Mouse (Mus musculus) midbrain, postnatal 0 days (tissue): ENCODE data around the gene Sobp. TPM values are rescaled to one million over a fixed set of nuclear protein-coding genes. Genes with fewer than 3 reads are reported as not detected.

Experiments used
- ATAC-seq: fragments of 200-750 bp; cut with Nextera tagmentation; 2 replicates; pipeline ENCODE4 v1.8.0; 2017; ENCODE audit warnings: moderate number of reproducible peaks, mild to moderate bottlenecking, moderate TSS enrichment, moderate library complexity; ENCODE audit not compliant: low FRiP score
- DNase-seq: peaks from one replicate; pipeline ENCODE4 v3.0.0-alpha.2; 2015; ENCODE audit warnings: low spot score
- H3K27ac ChIP-seq: fragments of 300-500 bp; sonication (generic); 2 replicates; pipeline ENCODE4 v1.5.1; 2014; ENCODE audit warnings: low read depth, mild to moderate bottlenecking, low read length, mixed read lengths
- H3K27me3 ChIP-seq: fragments of 300-500 bp; sonication (generic); 2 replicates; pipeline ENCODE4 v1.6.1; 2014; ENCODE audit warnings: low read length, control low read depth, mixed read lengths; ENCODE audit not compliant: insufficient read depth
- H3K36me3 ChIP-seq: fragments of 300-500 bp; sonication (generic); 2 replicates; pipeline ENCODE4 v1.6.1; 2014; ENCODE audit warnings: low read length, control low read depth, mixed read lengths; ENCODE audit not compliant: insufficient read depth
- H3K4me1 ChIP-seq: fragments of 300-500 bp; sonication (generic); 2 replicates; pipeline ENCODE4 v1.6.1; 2014; ENCODE audit warnings: mild to moderate bottlenecking, control low read depth, antibody characterized with exemption, low read length, mixed read lengths; ENCODE audit not compliant: insufficient read depth
- H3K4me2 ChIP-seq: fragments of 300-500 bp; sonication (generic); 2 replicates; pipeline ENCODE4 v1.6.1; 2014; ENCODE audit warnings: low read depth, mild to moderate bottlenecking, low read length, mixed read lengths; ENCODE audit not compliant: poor library complexity, severe bottlenecking
- H3K4me3 ChIP-seq: fragments of 300-500 bp; sonication (generic); 2 replicates; pipeline ENCODE4 v1.5.1; 2014; ENCODE audit warnings: low read depth, mild to moderate bottlenecking, low read length, moderate library complexity
- H3K9ac ChIP-seq: fragments of 300-500 bp; sonication (generic); replicated peaks from 2 replicates; pipeline ENCODE4 v1.6.1; 2014; ENCODE audit warnings: mild to moderate bottlenecking, low read length, moderate library complexity, mixed read lengths; ENCODE audit not compliant: poor library complexity, severe bottlenecking
- H3K9me3 ChIP-seq: fragments of 300-500 bp; sonication (generic); 2 replicates; pipeline ENCODE4 v1.6.1; 2016; ENCODE audit warnings: low read length, control low read depth
- CTCF ChIP-seq: IDR thresholded peaks from 2 replicates; pipeline ENCODE4 v1.5.1; 2016; ENCODE audit warnings: antibody characterized with exemption, mild to moderate bottlenecking
- WGBS: fragments of 180-500 bp; shearing (Covaris S2); extraction: QIAGEN DNeasy Blood & Tissue Kit; methylation state at CpG from one replicate; pipeline ENCODE4 v1.1.7; 2014; 5-methylcytosine and 5-hydroxymethylcytosine counted together
- polyA plus RNA-seq: library from polyadenylated mRNA; unstranded; fragments of >200 nt; fragmentation: Nextera tagmentation; extraction: Ambion mirVana; gene quantifications from 2 replicates; pipeline ENCODE4 v1.2.1, GENCODE M21; 2015
- total RNA-seq: library from RNA; depleted of rRNA; stranded (reverse); fragments of >200 nt; gene quantifications from 2 replicates; pipeline ENCODE4 v1.2.3, GENCODE M21; 2014

Sobp gene
- total and polyA plus RNA-seq, 2 experiments from 2014 or later, result 17.0 to 34.2 TPM

DNA sequence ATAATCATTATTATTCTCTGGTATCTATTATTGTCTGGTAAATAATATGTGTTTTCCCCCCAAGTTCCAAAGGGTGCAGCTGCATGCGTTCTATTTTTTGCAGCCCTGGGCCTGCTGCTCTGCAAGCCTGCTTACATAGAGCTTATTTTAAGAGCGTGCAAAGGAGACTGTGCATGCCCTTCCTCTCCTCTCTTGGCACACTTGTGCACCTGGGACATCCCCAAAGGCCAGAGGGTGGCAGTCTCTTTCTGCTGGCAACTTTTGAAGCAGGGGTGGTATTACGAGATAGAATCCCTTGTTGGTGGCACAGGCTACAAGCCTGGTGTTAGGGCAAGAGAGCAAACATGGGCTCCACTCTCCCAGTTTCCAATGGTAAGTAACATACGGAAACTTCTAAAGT lies 167.8 kb downstream of the Sobp start:
- Histone ChIP-seq H3K27me3 (no peaks in the 10 kb centered on the region), H3K4me2 (no peak overlapping the region), H3K4me1 (no peaks in the 10 kb centered on the region; the same call in 1 of the 2 replicates), H3K9me3 (no peaks in the 10 kb centered on the region), H3K4me3 (no peak overlapping the region), H3K36me3 (no peaks in the 10 kb centered on the region), H3K27ac (no peak overlapping the region), H3K9ac (no peak overlapping the region)
- peak; percentile 48 for TF ChIP-seq CTCF
- WGBS, result 81% methylated on average over 4 of the region's 4 CpGs
- DNase-seq (no peak), ATAC-seq (no peak)

DNA sequence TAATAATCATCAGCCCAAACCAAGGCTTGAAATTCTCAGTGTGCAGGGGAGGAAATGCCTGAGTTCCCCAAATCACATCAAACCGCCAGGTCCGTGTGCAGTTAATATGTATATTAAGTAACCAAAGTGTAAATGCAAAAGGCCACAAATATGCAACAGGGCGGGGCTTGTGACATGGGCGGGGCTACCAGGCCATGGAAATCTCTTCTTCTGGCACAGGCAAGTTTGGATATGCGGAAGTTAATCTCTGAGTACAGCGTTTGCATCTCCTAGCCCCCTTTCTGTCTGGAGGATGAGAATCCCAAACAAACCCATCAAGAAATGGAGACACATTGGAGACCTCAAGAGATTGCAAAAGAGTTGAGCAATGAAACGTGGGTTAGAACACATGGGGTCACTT lies 168.7 kb downstream of the Sobp start:
- Histone ChIP-seq H3K9me3 (no peaks in the 10 kb centered on the region), H3K4me3 (no peak overlapping the region), H3K27me3 (no peaks in the 10 kb centered on the region), H3K9ac (no peak overlapping the region), H3K4me1 (no peaks in the 10 kb centered on the region; the same call in 1 of the 2 replicates), H3K4me2 (no peak overlapping the region), H3K36me3 (no peaks in the 10 kb centered on the region), H3K27ac (no peak overlapping the region)
- DNase-seq (no peak), ATAC-seq (no peak)
- no peak for TF ChIP-seq CTCF
- 86% methylated on average over 7 of the region's 7 CpGs for WGBS

DNA sequence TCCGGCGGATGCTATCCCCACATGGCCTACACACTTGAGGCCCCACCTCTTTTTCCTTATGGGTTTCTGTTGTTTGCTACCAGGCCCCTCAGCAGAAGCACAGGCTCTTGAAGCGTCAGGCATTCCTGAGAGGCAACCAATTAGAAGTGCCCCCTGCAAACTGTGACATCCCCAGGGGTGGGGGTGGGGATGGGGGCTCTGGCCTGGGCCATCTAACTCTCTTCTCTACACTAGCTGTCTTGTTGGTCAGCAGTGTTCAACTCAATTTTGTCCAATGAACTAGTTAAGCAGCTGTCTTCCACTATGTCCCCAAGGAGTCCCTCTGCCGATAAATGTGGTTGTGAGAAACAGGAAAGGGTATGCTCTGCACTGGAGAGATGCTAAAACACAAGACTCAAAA lies 169.3 kb downstream of the Sobp start:
- ATAC-seq, result no peak
- Histone ChIP-seq H3K4me2 (no peak overlapping the region), H3K9me3 (no peaks in the 10 kb centered on the region), H3K4me3 (no peak overlapping the region), H3K27ac (no peak overlapping the region), H3K36me3 (no peaks in the 10 kb centered on the region), H3K9ac (no peak overlapping the region), H3K4me1 (no peaks in the 10 kb centered on the region; the same call in 1 of the 2 replicates), H3K27me3 (no peaks in the 10 kb centered on the region)
- WGBS, result 90% methylated on average over 4 of the region's 4 CpGs
- no peak for TF ChIP-seq CTCF
- DNase-seq, result no peak

DNA sequence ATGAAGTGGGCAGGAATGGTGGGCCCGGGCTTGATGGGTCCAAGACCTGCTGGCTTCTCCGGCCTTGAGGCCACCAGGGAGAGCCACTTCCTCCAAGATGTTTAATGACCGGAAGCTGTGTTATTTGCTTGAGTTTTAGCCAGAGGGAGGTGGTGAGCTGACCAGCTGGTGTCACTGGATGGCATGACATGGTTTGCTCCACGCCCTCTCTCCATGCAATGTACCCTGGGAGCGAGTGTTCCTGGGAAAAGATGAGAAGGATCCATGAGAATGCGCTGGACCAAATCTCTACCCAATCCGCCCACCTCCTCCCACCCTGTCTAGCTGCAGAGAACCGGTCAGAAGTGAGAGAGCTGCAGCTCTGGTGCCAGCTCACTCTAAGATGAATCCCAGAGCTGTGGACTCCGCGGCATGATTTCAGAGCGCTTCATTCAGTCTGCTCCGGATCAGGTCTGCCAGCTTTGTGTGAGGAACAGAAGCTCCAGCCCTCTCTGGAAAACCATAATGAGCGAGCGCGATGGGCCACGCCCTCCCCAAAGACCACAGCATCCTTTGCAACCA lies 170.1 kb downstream of the Sobp start:
- no peaks in the 10 kb centered on the region for H3K27me3 ChIP-seq
- H3K27ac ChIP-seq, result no peak overlapping the region
- no peak for DNase-seq
- H3K4me1 ChIP-seq, result no peaks in the 10 kb centered on the region; the same call in 1 of the 2 replicates
- H3K4me3 ChIP-seq, result no peak overlapping the region
- peak; percentile 25; the same call in 1 of the 2 replicates for ATAC-seq
- peak; percentile 24; the same call in 1 of the 2 replicates for TF ChIP-seq CTCF
- H3K4me2 ChIP-seq, result no peak overlapping the region
- 86% methylated on average over 16 of the region's 16 CpGs for WGBS
- no peaks in the 10 kb centered on the region for H3K9me3 ChIP-seq
- no peaks in the 10 kb centered on the region for H3K36me3 ChIP-seq
- no peak overlapping the region for H3K9ac ChIP-seq

DNA sequence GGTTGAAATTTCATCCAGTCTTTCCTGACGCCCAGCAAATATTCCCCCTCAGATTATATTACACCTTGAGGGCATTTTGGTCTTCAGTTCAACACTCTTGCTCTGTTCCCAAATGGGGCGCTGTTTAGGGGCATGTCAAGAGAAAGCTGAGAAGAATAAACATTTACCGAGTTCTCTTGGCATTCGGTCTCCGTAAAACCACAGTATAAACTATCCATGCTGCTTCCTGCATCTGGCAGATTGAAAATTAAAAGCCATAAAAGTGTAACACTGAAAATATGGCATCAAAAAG lies 170.9 kb downstream of the Sobp start:
- Histone ChIP-seq H3K9ac (no peak overlapping the region), H3K36me3 (no peaks in the 10 kb centered on the region), H3K27ac (no peak overlapping the region), H3K4me2 (no peak overlapping the region), H3K4me1 (no peaks in the 10 kb centered on the region; the same call in 1 of the 2 replicates), H3K9me3 (no peaks in the 10 kb centered on the region), H3K27me3 (no peaks in the 10 kb centered on the region), H3K4me3 (no peak overlapping the region)
- TF ChIP-seq CTCF, result no peak
- DNase-seq (no peak), ATAC-seq (no peak)
- 68% methylated on average over 5 of the region's 5 CpGs for WGBS

DNA sequence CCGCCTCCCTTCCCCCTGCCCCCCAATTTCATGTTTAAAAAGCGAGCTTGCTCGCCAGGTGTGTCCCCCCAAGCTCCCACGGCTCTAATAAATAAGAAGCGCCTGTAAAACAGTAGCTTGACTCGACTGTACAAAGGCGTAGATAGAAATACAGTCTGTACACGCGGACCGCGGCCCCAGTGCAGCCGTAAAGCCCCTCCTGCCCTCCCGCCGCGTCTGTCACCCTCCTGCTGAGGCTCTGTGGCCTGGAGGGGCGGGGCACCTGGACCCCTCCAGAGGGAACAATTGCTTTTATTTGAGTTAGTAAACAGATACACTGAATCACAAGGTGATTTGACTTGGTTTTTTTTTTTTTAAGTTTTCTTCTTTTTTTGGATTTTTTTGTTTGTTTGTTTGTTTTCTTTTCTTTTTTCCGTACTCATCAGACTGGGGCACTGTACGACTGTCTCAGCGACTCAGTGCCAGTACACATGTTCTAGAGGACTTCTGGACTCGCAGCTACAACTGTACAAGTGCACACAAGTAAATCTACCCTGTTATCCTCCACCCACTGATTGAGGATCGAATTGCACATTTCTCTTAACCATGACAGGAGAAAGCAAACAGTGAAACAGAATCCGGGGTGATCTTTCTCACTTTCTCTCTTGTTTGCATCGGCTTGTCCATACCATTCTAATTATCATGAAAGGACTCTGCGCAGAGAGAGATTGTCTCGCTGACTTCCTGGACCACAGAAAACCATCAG lies 171.4 kb downstream of the Sobp start:
- H3K4me1 ChIP-seq, result no peaks in the 10 kb centered on the region; the same call in 1 of the 2 replicates
- no peak overlapping the region for H3K9ac ChIP-seq
- no peaks in the 10 kb centered on the region for H3K9me3 ChIP-seq
- no peak overlapping the region; the same call in 1 of the 2 replicates for H3K4me3 ChIP-seq
- TF ChIP-seq CTCF, result no peak
- 20% methylated on average over 25 of the region's 25 CpGs for WGBS
- no peak for ATAC-seq
- DNase-seq, result no peak
- H3K27ac ChIP-seq, result no peak overlapping the region
- peak overlapping the region; percentile 37 for H3K4me2 ChIP-seq
- no peaks in the 10 kb centered on the region for H3K36me3 ChIP-seq
- no peaks in the 10 kb centered on the region for H3K27me3 ChIP-seq
